Mouse (Mus musculus): ENCODE data around the gene Dlk1.

GRCm38 (mm10) chr12:109458896-109459295 lies 6.3 kb downstream of the Dlk1 start:
- TF ChIP-seq E2F4 (IDR thresholded peaks at IDR 0.05; ENCODE audit: insufficient read depth), result no peak
- TF ChIP-seq TCF3 (IDR thresholded peaks at IDR 0.05; ENCODE audit: insufficient read length, low read depth), result no peak
- no peak for TF ChIP-seq MYOG (IDR thresholded peaks at IDR 0.05; ENCODE audit: control insufficient read depth in 1 of 3, insufficient read depth in 1 of 3, insufficient read length in 2 of 3, low read depth in 2 of 3)
- TF ChIP-seq TCF12 (IDR thresholded peaks at IDR 0.05; ENCODE audit: insufficient read depth, poor library complexity, severe bottlenecking), result no peak

All from myocyte (in vitro differentiated cells).